Mouse (Mus musculus) limb, embryonic 12.5 days (tissue): ENCODE data around the gene Itgal. TPM values are rescaled to one million over a fixed set of nuclear protein-coding genes. Genes with fewer than 3 reads are reported as not detected.

Source experiments
- ATAC-seq: fragments of 200-750 bp; cut with Nextera tagmentation; 2 replicates; pipeline ENCODE4 v1.8.0; 2017; ENCODE audit warnings: low read depth, moderate TSS enrichment; ENCODE audit not compliant: insufficient number of reproducible peaks, insufficient read depth, low FRiP score, low TSS enrichment
- H3K27ac ChIP-seq: fragments of 300-500 bp; sonication (generic); 2 replicates; pipeline ENCODE4 v1.5.1; 2016; ENCODE audit warnings: mild to moderate bottlenecking, moderate library complexity
- H3K27me3 ChIP-seq: fragments of 300-500 bp; sonication (generic); 2 replicates; pipeline ENCODE4 v1.6.1; 2016; ENCODE audit warnings: mild to moderate bottlenecking, moderate library complexity
- H3K36me3 ChIP-seq: fragments of 300-500 bp; sonication (generic); 2 replicates; pipeline ENCODE4 v1.6.1; 2016; ENCODE audit warnings: mild to moderate bottlenecking, moderate library complexity
- H3K4me1 ChIP-seq: fragments of 300-500 bp; sonication (generic); replicated peaks from 2 replicates; pipeline ENCODE4 v1.6.1; 2016
- H3K4me2 ChIP-seq: fragments of 300-500 bp; sonication (generic); 2 replicates; pipeline ENCODE4 v1.6.1; 2016; ENCODE audit warnings: mild to moderate bottlenecking, moderate library complexity
- H3K4me3 ChIP-seq: fragments of 300-500 bp; sonication (generic); replicated peaks from 2 replicates; pipeline ENCODE4 v1.5.1; 2016; ENCODE audit warnings: mild to moderate bottlenecking
- H3K9ac ChIP-seq: fragments of 300-500 bp; sonication (generic); replicated peaks from 2 replicates; pipeline ENCODE4 v1.6.1; 2016; ENCODE audit warnings: mild to moderate bottlenecking, moderate library complexity
- H3K9me3 ChIP-seq: fragments of 300-500 bp; sonication (generic); 2 replicates; pipeline ENCODE4 v1.6.1; 2016; ENCODE audit warnings: mild to moderate bottlenecking, moderate library complexity
- WGBS: fragments of 180-500 bp; shearing (Covaris S2); methylation state at CpG from one replicate; pipeline ENCODE4 v1.1.7; 2016; 5-methylcytosine and 5-hydroxymethylcytosine counted together
- polyA plus RNA-seq: library from polyadenylated mRNA; unstranded; fragments of >200 nt; fragmentation: Nextera tagmentation; extraction: Ambion mirVana; gene quantifications from 2 replicates; pipeline ENCODE4 v1.2.1, GENCODE M21; 2016

The Itgal gene
- polyA plus RNA-seq, 1 experiment from 2014 or later, result 0.39 TPM

GRCm38 (mm10) chr7:127342888-127343287, 46.8 kb downstream of the Itgal start:
- Histone ChIP-seq H3K9ac (no peak overlapping the region), H3K4me1 (peaks cover 17% of the 10 kb centered on the region), H3K9me3 (no peaks in the 10 kb centered on the region), H3K27me3 (no peaks in the 10 kb centered on the region), H3K36me3 (peaks cover 38% of the 10 kb centered on the region), H3K4me3 (no peak overlapping the region), H3K4me2 (no peak overlapping the region), H3K27ac (no peak overlapping the region)
- WGBS, result 95% methylated on average over 7 of the region's 7 CpGs
- ATAC-seq, result no peak

DNA sequence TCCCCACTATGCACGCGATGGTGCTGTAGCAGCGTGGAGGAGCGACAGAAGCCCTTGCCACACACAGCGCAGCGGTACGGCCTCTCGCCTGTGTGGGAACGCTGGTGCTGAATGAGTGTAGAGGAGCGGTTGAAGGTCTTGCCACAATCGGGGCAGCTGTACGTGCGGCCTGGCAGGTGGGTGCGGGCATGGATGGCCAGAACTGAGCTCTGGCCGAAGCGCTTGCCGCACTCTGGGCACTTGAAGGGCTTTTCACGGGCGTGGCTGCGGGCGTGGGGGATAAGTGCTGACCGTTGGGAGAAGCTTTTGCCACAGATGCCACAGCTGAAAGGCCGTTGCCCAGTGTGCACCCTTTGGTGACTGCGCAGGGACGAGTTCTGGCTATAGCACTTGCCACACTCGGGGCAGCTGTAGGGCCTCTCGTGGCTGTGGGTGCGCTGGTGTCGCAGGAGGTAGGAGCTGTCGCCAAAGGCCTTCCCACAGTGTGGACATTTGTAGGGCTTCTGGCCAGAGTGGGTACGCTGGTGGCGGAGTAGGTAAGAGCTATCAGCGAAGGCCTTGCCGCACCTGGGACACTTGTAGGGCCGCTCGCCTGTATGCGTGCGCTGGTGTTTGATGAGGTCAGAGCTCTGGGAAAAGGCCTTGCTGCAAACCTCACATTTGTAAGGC, 47.4 kb downstream of the Itgal start:
- Histone ChIP-seq H3K4me2 (no peak overlapping the region), H3K4me3 (no peak overlapping the region; the same call in 1 of the 2 replicates)
- ATAC-seq, result no peak

GRCm38 (mm10) chr7:127344371-127344770, 48.3 kb downstream of the Itgal start:
- H3K27me3 ChIP-seq, result no peaks in the 10 kb centered on the region
- ATAC-seq, result no peak
- H3K9me3 ChIP-seq, result no peaks in the 10 kb centered on the region
- peak overlapping the region; percentile 94 for H3K4me3 ChIP-seq
- peaks cover 17% of the 10 kb centered on the region for H3K4me1 ChIP-seq
- H3K4me2 ChIP-seq, result peak overlapping the region; percentile 76
- peaks cover 38% of the 10 kb centered on the region for H3K36me3 ChIP-seq
- H3K9ac ChIP-seq, result peak overlapping the region; percentile 89
- no peak overlapping the region for H3K27ac ChIP-seq
- 91% methylated on average over 8 of the region's 8 CpGs for WGBS

More for the DNA sequence above, 47.4 kb downstream of the Itgal start:
- H3K4me1 ChIP-seq, result peaks cover 17% of the 10 kb centered on the region
- no peaks in the 10 kb centered on the region for H3K9me3 ChIP-seq
- 95% methylated on average over 38 of the region's 38 CpGs for WGBS
- H3K27ac ChIP-seq, result no peak overlapping the region
- no peak overlapping the region for H3K9ac ChIP-seq
- H3K27me3 ChIP-seq, result no peaks in the 10 kb centered on the region
- H3K36me3 ChIP-seq, result peaks cover 38% of the 10 kb centered on the region

DNA sequence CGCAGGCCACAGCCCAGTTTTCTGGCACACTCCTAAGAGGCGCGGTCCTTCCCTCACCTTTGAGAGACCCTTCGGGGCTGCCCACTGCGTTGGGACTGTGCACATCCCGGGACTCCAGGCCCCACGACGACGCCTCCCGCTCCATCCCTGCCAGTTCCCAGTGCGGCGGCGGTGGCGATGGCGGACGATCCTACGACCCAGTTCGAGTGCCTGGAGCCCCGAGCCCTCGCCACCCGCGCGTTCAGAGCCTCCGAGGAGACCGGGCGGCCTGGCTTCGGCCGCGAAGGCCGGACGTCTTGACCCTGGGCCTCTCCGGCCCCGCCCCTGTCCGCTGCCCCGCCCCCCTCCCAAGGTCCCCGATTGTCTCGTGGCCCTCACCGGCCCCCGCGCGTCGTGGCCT, 49.0 kb downstream of the Itgal start:
- Histone ChIP-seq H3K9ac (peak overlapping the region; percentile 89), H3K4me2 (peak overlapping the region; percentile 76), H3K4me1 (peaks cover 17% of the 10 kb centered on the region), H3K4me3 (peak overlapping the region; percentile 94), H3K27me3 (no peaks in the 10 kb centered on the region), H3K27ac (peak overlapping the region; percentile 91), H3K9me3 (no peaks in the 10 kb centered on the region), H3K36me3 (peaks cover 38% of the 10 kb centered on the region)
- WGBS, result under 1% methylated on average over 40 of the region's 42 CpGs
- ATAC-seq, result no peak

DNA sequence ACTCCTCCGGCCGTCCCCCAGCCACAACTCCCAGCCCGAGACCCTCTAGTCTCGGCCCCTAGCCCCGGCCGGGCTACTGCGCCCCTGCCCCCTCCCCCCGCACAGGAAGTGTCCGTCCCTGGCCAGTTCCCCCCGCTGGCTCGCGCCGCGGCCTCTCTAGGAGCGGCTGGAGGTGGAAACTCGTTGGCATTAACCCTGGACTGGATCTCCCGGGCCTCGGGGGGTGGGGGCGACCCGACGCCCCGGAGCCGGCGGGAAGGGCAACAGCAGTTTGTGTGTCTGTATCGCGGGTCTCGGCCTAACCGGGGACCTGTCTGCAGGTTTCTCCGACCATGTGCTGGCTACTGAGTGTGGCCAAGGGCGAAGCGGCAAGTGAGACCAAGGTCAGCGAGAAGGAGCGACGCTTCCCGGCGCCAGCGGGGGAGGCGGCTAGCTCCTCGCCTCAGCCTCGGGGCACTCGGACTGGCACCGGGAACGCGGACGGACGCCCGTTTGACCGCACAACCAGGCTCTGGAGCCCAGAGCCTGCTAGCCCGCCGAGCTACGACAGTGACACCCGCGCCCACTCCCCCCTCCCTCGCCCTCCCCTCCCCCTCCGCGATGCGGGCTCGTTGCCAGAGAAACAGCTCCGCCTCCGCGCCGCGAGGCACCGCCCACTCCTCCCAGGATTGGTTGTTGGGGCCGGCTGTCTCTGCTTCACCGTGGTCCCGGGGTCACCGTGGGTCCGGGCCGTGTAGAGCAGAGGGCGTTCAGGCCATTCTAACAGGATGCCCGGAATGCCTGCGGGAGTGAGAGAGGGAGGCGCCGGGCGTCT, 49.7 kb downstream of the Itgal start, which contains the start of gene Zfp768:
Zfp768 (minus strand) TSS at position 78 of the 814 bp plus-strand sequence.
- peak within 1 kb of the TSS; percentile 94 for H3K4me3 ChIP-seq
- H3K4me1 ChIP-seq, result peaks cover 17% of the 10 kb centered on the region
- H3K9ac ChIP-seq, result peak within 1 kb of the TSS; percentile 89
- H3K9me3 ChIP-seq, result no peaks in the 10 kb centered on the region
- peak within 1 kb of the TSS; percentile 76 for H3K4me2 ChIP-seq
- peaks cover 33% of the 10 kb centered on the region for H3K36me3 ChIP-seq
- ATAC-seq, result peak; percentile 92
- H3K27ac ChIP-seq, result peak within 1 kb of the TSS; percentile 91
- under 1% methylated on average over 76 of the region's 76 CpGs for WGBS
- H3K27me3 ChIP-seq, result no peaks in the 10 kb centered on the region

DNA sequence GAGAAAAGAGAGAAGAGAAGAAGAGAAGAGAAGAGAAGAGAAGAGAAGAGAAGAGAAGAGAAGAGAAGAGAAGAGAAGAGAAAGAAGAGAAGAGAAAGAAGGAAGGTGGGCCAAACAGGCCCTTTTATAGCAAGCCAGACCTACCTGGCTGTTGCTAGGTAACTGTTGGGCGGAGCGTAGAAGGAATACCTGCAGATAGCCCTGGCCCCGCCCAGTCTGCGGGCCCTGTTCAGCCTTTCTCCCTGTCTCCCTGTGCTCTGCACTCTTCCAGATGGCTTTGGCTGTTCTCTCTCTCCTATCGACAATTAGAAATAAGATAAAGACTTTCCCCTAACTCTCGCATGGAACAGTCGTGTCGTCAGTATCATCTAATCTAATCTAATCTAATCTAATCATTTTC, 50.6 kb downstream of the Itgal start:
- H3K4me2 ChIP-seq, result peak overlapping the region; percentile 76
- peak overlapping the region; percentile 94 for H3K4me3 ChIP-seq
- ATAC-seq, result no peak
- no peaks in the 10 kb centered on the region for H3K27me3 ChIP-seq
- no peak overlapping the region for H3K9ac ChIP-seq
- H3K4me1 ChIP-seq, result peaks cover 17% of the 10 kb centered on the region
- no peaks in the 10 kb centered on the region for H3K9me3 ChIP-seq
- 13% methylated on average over 8 of the region's 8 CpGs for WGBS
- H3K36me3 ChIP-seq, result peaks cover 23% of the 10 kb centered on the region
- H3K27ac ChIP-seq, result no peak overlapping the region; the same call in 1 of the 2 replicates

- no peak for ATAC-seq
- Histone ChIP-seq H3K4me1 (peaks cover 6% of the 10 kb centered on the region), H3K27me3 (no peaks in the 10 kb centered on the region), H3K9me3 (no peaks in the 10 kb centered on the region), H3K27ac (no peak overlapping the region), H3K4me2 (no peak overlapping the region), H3K4me3 (no peak overlapping the region), H3K9ac (no peak overlapping the region), H3K36me3 (no peaks in the 10 kb centered on the region)
- 93% methylated on average over 5 of the region's 5 CpGs for WGBS
Observed at GRCm38 (mm10) chr7:127351230-127352004, 55.4 kb downstream of the Itgal start.

DNA sequence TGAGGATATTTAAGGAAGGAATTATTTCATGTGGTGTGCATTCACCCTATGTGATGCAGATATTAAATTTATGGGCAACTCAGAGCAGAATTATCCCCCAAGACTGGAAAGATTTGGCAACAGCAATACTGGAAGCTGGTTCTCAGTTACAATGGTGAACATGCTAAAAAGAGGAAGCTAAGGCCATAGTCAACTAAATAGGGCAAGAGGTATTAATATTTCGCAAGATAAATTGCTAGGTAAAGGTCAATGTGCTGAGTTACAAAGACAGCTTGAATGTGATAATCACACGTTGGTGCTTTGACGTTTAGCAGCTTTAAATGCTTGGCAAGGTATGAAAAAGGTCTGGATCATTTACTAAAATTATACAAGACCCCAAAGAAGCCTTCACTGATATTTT, 59.7 kb downstream of the Itgal start:
- Histone ChIP-seq H3K9ac (no peak overlapping the region), H3K4me1 (no peaks in the 10 kb centered on the region), H3K9me3 (no peaks in the 10 kb centered on the region), H3K4me2 (no peak overlapping the region), H3K4me3 (no peak overlapping the region), H3K27me3 (peaks cover 11% of the 10 kb centered on the region), H3K36me3 (no peaks in the 10 kb centered on the region), H3K27ac (no peak overlapping the region)
- no peak for ATAC-seq
- WGBS, result 59% methylated on average over 3 of the region's 3 CpGs

- Histone ChIP-seq H3K9ac (no peak overlapping the region), H3K36me3 (no peaks in the 10 kb centered on the region), H3K9me3 (no peaks in the 10 kb centered on the region), H3K27ac (no peak overlapping the region), H3K27me3 (peaks cover 20% of the 10 kb centered on the region), H3K4me3 (no peak overlapping the region), H3K4me2 (no peak overlapping the region), H3K4me1 (no peaks in the 10 kb centered on the region)
- no peak for ATAC-seq
- 69% methylated on average over 2 of the region's 2 CpGs for WGBS
Observed at GRCm38 (mm10) chr7:127357871-127358270, 61.8 kb downstream of the Itgal start.

GRCm38 (mm10) chr7:127358472-127358871, 62.4 kb downstream of the Itgal start:
- no peak overlapping the region for H3K4me3 ChIP-seq
- WGBS, result 64% methylated on average over 4 of the region's 4 CpGs

DNA sequence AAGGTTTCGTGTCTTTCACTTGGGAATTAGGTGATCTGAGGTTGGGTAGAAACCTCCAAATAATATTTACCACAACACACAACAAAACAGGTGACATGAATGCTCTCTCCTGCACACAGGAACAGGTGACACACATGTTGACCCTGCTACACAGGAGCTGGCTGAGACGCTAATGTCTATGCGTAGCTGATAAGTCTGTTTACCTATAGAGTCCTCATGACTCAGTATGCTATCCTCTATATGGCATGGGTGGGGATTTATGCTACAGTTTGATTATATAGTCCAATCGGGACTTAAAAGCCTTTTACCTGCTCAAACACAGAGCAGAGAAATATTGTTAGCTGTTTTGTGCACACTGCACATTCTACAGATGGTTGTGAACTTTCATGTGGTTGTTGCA, 64.2 kb downstream of the Itgal start:
- 76% methylated on average over 4 of the region's 4 CpGs for WGBS
- Histone ChIP-seq H3K4me3 (no peak overlapping the region), H3K36me3 (no peaks in the 10 kb centered on the region), H3K4me1 (peaks cover 7% of the 10 kb centered on the region), H3K9ac (no peak overlapping the region), H3K4me2 (no peak overlapping the region), H3K27me3 (peaks cover 38% of the 10 kb centered on the region), H3K9me3 (no peaks in the 10 kb centered on the region), H3K27ac (no peak overlapping the region)
- no peak for ATAC-seq

More at GRCm38 (mm10) chr7:127358472-127358871, 62.4 kb downstream of the Itgal start:
- peaks cover 2% of the 10 kb centered on the region for H3K4me1 ChIP-seq
- no peak overlapping the region for H3K4me2 ChIP-seq
- no peak for ATAC-seq
- H3K36me3 ChIP-seq, result no peaks in the 10 kb centered on the region
- H3K9ac ChIP-seq, result no peak overlapping the region
- H3K27ac ChIP-seq, result no peak overlapping the region
- no peaks in the 10 kb centered on the region for H3K9me3 ChIP-seq
- H3K27me3 ChIP-seq, result peaks cover 23% of the 10 kb centered on the region
